29 mouse cellular contexts compared by ENCODE assay signal in genomic region chr3:20243913-20244312, GRCm38 (mm10). TPM values are rescaled to one million over a fixed set of nuclear protein-coding genes. Genes with fewer than 3 reads are reported as not detected.
DNase-seq lines count a peak whose midpoint lies in the region; ATAC-seq and TF ChIP-seq lines count a peak whose summit lies in the region.
"Had no signal": no experiment of that assay in that cellular context is flagged by ENCODE, and none has a peak within 500 bp of the region (broad histone marks: within the 10 kb centered on the region; RNA-seq: fewer than 3 reads in every experiment).

No protein-coding gene starts in this region.

- no peak overlapping the region for H3K27ac ChIP-seq in liver, embryonic 14.5 days
- no peak overlapping the region for H3K27ac ChIP-seq in heart, embryonic 12.5 days (ENCODE audit: poor library complexity, severe bottlenecking)
- no peak overlapping the region for H3K27ac ChIP-seq in forebrain, embryonic 11.5 days (ENCODE audit: low read depth, low read length)
- H3K27ac ChIP-seq: embryonic facial prominence, embryonic 10.5 days; embryonic facial prominence, embryonic 13.5 days; forebrain, embryonic 13.5 days; gastrocnemius, adult 2 months; heart, embryonic 13.5 days; hindbrain, embryonic 12.5 days; hindbrain, embryonic 15.5 days had no signal

- 9% methylated on average over 1 of the region's 1 CpGs for WGBS in liver, embryonic 14.5 days (ENCODE audit: insufficient replicate concordance)
- 72% methylated on average over 1 of the region's 1 CpGs for WGBS in heart, embryonic 12.5 days
- WGBS in forebrain, embryonic 11.5 days: 89% methylated on average over 1 of the region's 1 CpGs

- H3K4me2 ChIP-seq in liver, embryonic 14.5 days (ENCODE audit: low read depth): no peak overlapping the region
- no peak overlapping the region for H3K4me2 ChIP-seq in heart, embryonic 12.5 days
- H3K4me2 ChIP-seq in forebrain, embryonic 11.5 days (ENCODE audit: low read depth, low read length, severe bottlenecking): no peak overlapping the region
- H3K4me2 ChIP-seq: embryonic facial prominence, embryonic 13.5 days; forebrain, embryonic 13.5 days; heart, embryonic 13.5 days; hindbrain, embryonic 12.5 days; hindbrain, embryonic 15.5 days had no signal

- no peak for TF ChIP-seq CTCF in liver, embryonic 14.5 days (IDR thresholded peaks at IDR 0.05; ENCODE audit: low read depth)

- no peaks in the 10 kb centered on the region for H3K9me3 ChIP-seq in liver, embryonic 14.5 days (ENCODE audit: control insufficient read depth, low read length)
- no peaks in the 10 kb centered on the region for H3K9me3 ChIP-seq in heart, embryonic 12.5 days (replicated peaks)
- H3K9me3 ChIP-seq in forebrain, embryonic 11.5 days (ENCODE audit: control insufficient read depth, low read length): no peaks in the 10 kb centered on the region
- H3K9me3 ChIP-seq: embryonic facial prominence, embryonic 10.5 days; embryonic facial prominence, embryonic 13.5 days; forebrain, embryonic 13.5 days; heart, embryonic 13.5 days; hindbrain, embryonic 12.5 days; hindbrain, embryonic 15.5 days had no signal

- H3K4me3 ChIP-seq in liver, embryonic 14.5 days (ENCODE audit: insufficient read depth in 1 of 2, low read depth in 2 of 2, low read length in 2 of 2): no peak overlapping the region
- H3K4me3 ChIP-seq in heart, embryonic 12.5 days: no peak overlapping the region
- no peak overlapping the region for H3K4me3 ChIP-seq in forebrain, embryonic 11.5 days (ENCODE audit: low read depth, low read length)
- H3K4me3 ChIP-seq: embryonic facial prominence, embryonic 10.5 days; embryonic facial prominence, embryonic 13.5 days; erythroblast, embryonic 14.5 days; forebrain, embryonic 13.5 days; gastrocnemius, adult 2 months; heart, embryonic 13.5 days; hindbrain, embryonic 12.5 days; hindbrain, embryonic 15.5 days had no signal

- no peak for DNase-seq in liver, embryonic 14.5 days (ENCODE audit: low read depth in 3 of 3, low spot score in 3 of 3)
- no peak for DNase-seq in liver
- DNase-seq in 416B (ENCODE audit: low read depth): peak; percentile 94
- DNase-seq in left cerebral cortex, postnatal 10 days (ENCODE audit: extremely low spot score in 1 of 2, low spot score in 2 of 2): no peak
- no peak for DNase-seq in forebrain, embryonic 11.5 days (ENCODE audit: low spot score)
- DNase-seq: adrenal gland, postnatal 10 days; adrenal gland, postnatal 36 days; B cell, adult 2 months; cerebellum, adult 18-20 months; cerebellum, adult 9-10 months; cerebellum, postnatal 25 days; embryo, embryonic 11 days; forebrain, postnatal 0 days; gastrocnemius, adult 2 months; gastrocnemius, postnatal 14 days; heart, adult 18-20 months; heart, postnatal 14 days had no signal

- no peaks in the 10 kb centered on the region for H3K27me3 ChIP-seq in liver, embryonic 14.5 days (ENCODE audit: control insufficient read depth, insufficient read depth, low read length)
- H3K27me3 ChIP-seq in heart, embryonic 12.5 days (replicated peaks): no peaks in the 10 kb centered on the region
- no peaks in the 10 kb centered on the region for H3K27me3 ChIP-seq in forebrain, embryonic 11.5 days (ENCODE audit: control insufficient read depth, insufficient read depth, low read length)
- H3K27me3 ChIP-seq: CH12.LX; embryonic facial prominence, embryonic 13.5 days; forebrain, embryonic 13.5 days; heart, embryonic 13.5 days; hindbrain, embryonic 12.5 days; hindbrain, embryonic 15.5 days had no signal

- no peaks in the 10 kb centered on the region for H3K4me1 ChIP-seq in liver, embryonic 14.5 days (replicated peaks; ENCODE audit: control insufficient read depth in 2 of 2, insufficient read depth in 2 of 2, low read length in 1 of 2)
- H3K4me1 ChIP-seq in heart, embryonic 12.5 days (replicated peaks): no peaks in the 10 kb centered on the region
- H3K4me1 ChIP-seq in forebrain, embryonic 11.5 days (replicated peaks; ENCODE audit: control insufficient read depth, insufficient read depth, low read length): no peaks in the 10 kb centered on the region
- H3K4me1 ChIP-seq: embryonic facial prominence, embryonic 10.5 days; embryonic facial prominence, embryonic 13.5 days; forebrain, embryonic 13.5 days; heart, embryonic 13.5 days; hindbrain, embryonic 12.5 days; hindbrain, embryonic 15.5 days had no signal

- no peak for ATAC-seq in liver, embryonic 14.5 days (ENCODE audit: insufficient read depth)
- ATAC-seq in common myeloid progenitor, adult 5-6 weeks (replicated peaks; ENCODE audit: low read depth, poor library complexity, severe bottlenecking): peak; percentile 74
- ATAC-seq in megakaryocyte progenitor cell, adult 5-6 weeks (replicated peaks; ENCODE audit: poor library complexity): peak; percentile 66
- ATAC-seq in heart, embryonic 12.5 days (ENCODE audit: insufficient number of reproducible peaks, low FRiP score): no peak
- no peak for ATAC-seq in forebrain, embryonic 11.5 days (replicated peaks; ENCODE audit: low FRiP score)
- ATAC-seq: forebrain, embryonic 13.5 days; forebrain, postnatal 0 days had no signal

- intact Hi-C loops in left cerebral cortex, postnatal 10 days (cut with DNase I): no loop called here

- peak; percentile 10; the same call in 1 of the 2 replicates for TF ChIP-seq EP300 in liver, embryonic 14.5 days (IDR thresholded peaks at IDR 0.05; ENCODE audit: low read depth)

- H3K9ac ChIP-seq in liver, embryonic 14.5 days (replicated peaks): no peak overlapping the region
- no peak overlapping the region for H3K9ac ChIP-seq in heart, embryonic 12.5 days
- no peak overlapping the region for H3K9ac ChIP-seq in forebrain, embryonic 11.5 days (ENCODE audit: low read length)
- H3K9ac ChIP-seq: embryonic facial prominence, embryonic 13.5 days; forebrain, embryonic 13.5 days; forebrain, postnatal 0 days; heart, embryonic 13.5 days; hindbrain, embryonic 12.5 days; hindbrain, embryonic 15.5 days had no signal

- H3K36me3 ChIP-seq in liver, embryonic 14.5 days (replicated peaks; ENCODE audit: control insufficient read depth, insufficient read depth, low read depth): no peaks in the 10 kb centered on the region
- no peaks in the 10 kb centered on the region for H3K36me3 ChIP-seq in heart, embryonic 12.5 days
- H3K36me3 ChIP-seq in forebrain, embryonic 11.5 days (ENCODE audit: control insufficient read depth, insufficient read depth, low read length): no peaks in the 10 kb centered on the region
- H3K36me3 ChIP-seq: embryonic facial prominence, embryonic 10.5 days; embryonic facial prominence, embryonic 13.5 days; heart, embryonic 13.5 days; hindbrain, embryonic 12.5 days; hindbrain, embryonic 15.5 days had no signal

RNA-seq across cellular contexts. Expression of gene Cpa3, which starts 1.9 kb away (rescaled TPM):
- 1.4 and 2.4 TPM in 2 replicates for polyA plus RNA-seq in liver, embryonic 14.5 days (2012; rRNA removed)
- polyA plus RNA-seq in liver, embryonic 14.5 days (2014; fragmentation: Nextera tagmentation; extraction: Ambion mirVana): 3.3 and 3.5 TPM in 2 replicates
- 144 and 147 TPM in 2 replicates for total RNA-seq in common myeloid progenitor, adult 5-6 weeks (2017)
- total RNA-seq in megakaryocyte progenitor cell, adult 5-6 weeks (2015): 123 and 129 TPM in 2 replicates
- 45.9 and 47.2 TPM in 2 replicates for total RNA-seq in megakaryocyte progenitor cell, adult 5-6 weeks (2017)
- 0.53 and 0.54 TPM in 2 replicates for polyA plus RNA-seq in heart, embryonic 12.5 days (2016; fragmentation: Nextera tagmentation; extraction: Ambion mirVana)
- total RNA-seq in left cerebral cortex, postnatal 10 days (2021): under 1 TPM; 0.30 to 0.32 TPM
- polyA plus RNA-seq in forebrain, embryonic 11.5 days (2014; fragmentation: Nextera tagmentation; extraction: Ambion mirVana): 0.29 TPM in 1 of 2 replicates, not detected in the other
- total RNA-seq: CH12.LX had no signal
- polyA plus RNA-seq: embryonic facial prominence, embryonic 10.5 days; forebrain, embryonic 13.5 days had no signal

RNA-seq across cellular contexts. Expression of gene Cpb1, which starts 31.6 kb away (rescaled TPM):
- polyA plus RNA-seq in liver, embryonic 14.5 days (2012; rRNA removed): 0.01 TPM in 2 replicates
- not detected in 2 replicates for polyA plus RNA-seq in liver, embryonic 14.5 days (2014; fragmentation: Nextera tagmentation; extraction: Ambion mirVana)
- not detected in 2 replicates for total RNA-seq in common myeloid progenitor, adult 5-6 weeks (2017)
- not detected in 2 replicates for total RNA-seq in megakaryocyte progenitor cell, adult 5-6 weeks (2015)
- not detected in 2 replicates for total RNA-seq in megakaryocyte progenitor cell, adult 5-6 weeks (2017)
- polyA plus RNA-seq in heart, embryonic 12.5 days (2016; fragmentation: Nextera tagmentation; extraction: Ambion mirVana): 0.44 TPM in 1 of 2 replicates, not detected in the other
- under 1 TPM in 1 of 2 experiments, not detected in 1; 0.17 TPM for total RNA-seq in left cerebral cortex, postnatal 10 days (2021)
- not detected in 2 replicates for polyA plus RNA-seq in forebrain, embryonic 11.5 days (2014; fragmentation: Nextera tagmentation; extraction: Ambion mirVana)
- total RNA-seq: CH12.LX; gastrocnemius, adult 2 months; heart, adult 18-20 months; heart, postnatal 14 days; hematopoietic stem cell, adult 5-6 weeks had no signal
- polyA plus RNA-seq: embryonic facial prominence, embryonic 10.5 days; embryonic facial prominence, embryonic 13.5 days; erythroblast, embryonic 14.5 days; forebrain, embryonic 13.5 days had no signal

Comparison
In these comparisons a context has a peak if more than half of its experiments do, and no peak if none do; other contexts are left out.
1. ATAC-seq: peak in common myeloid progenitor, adult 5-6 weeks (single experiment) and megakaryocyte progenitor cell, adult 5-6 weeks (single experiment); none in liver, embryonic 14.5 days (single experiment), heart, embryonic 12.5 days (single experiment) and forebrain, embryonic 11.5 days (single experiment).
2. RNA of gene Cpa3, which starts 1.9 kb away (total RNA-seq): 144 to 147 TPM in common myeloid progenitor, adult 5-6 weeks and 45.9 to 129 TPM in megakaryocyte progenitor cell, adult 5-6 weeks; 0.30 to 0.32 TPM in left cerebral cortex, postnatal 10 days; every median in the first group is over 10 times any median in the second.